Mouse (Mus musculus): ENCODE data around the gene Dppa1. TPM values are rescaled to one million over a fixed set of nuclear protein-coding genes. Genes with fewer than 3 reads are reported as not detected.

The Dppa1 gene
- polyA plus RNA-seq (2012; fragmentation: generic; extraction: Trizol): not detected

GRCm38 (mm10) chr11:46629211-46629795, at the start of gene Dppa1:
Gene Dppa1 (minus strand): TSS chr11:46629261.
- TF ChIP-seq CEBPB (IDR thresholded peaks at IDR 0.05; ENCODE audit: insufficient read depth, poor library complexity, severe bottlenecking) (no peak), SRF (IDR thresholded peaks at IDR 0.05; ENCODE audit: control insufficient read depth, insufficient read length, low read depth) (no peak), TCF3 (IDR thresholded peaks at IDR 0.05; ENCODE audit: insufficient read length, low read depth) (no peak), E2F4 (IDR thresholded peaks at IDR 0.05; ENCODE audit: insufficient read depth) (no peak), USF1 (IDR thresholded peaks at IDR 0.05; ENCODE audit: low read depth) (no peak), MAX (IDR thresholded peaks at IDR 0.05; ENCODE audit: low read depth) (no peak), TCF12 (IDR thresholded peaks at IDR 0.05; ENCODE audit: insufficient read depth, poor library complexity, severe bottlenecking) (no peak), MYOD1 (IDR thresholded peaks at IDR 0.05; ENCODE audit: control insufficient read depth in 1 of 3, insufficient read length in 2 of 3, low read depth in 2 of 3) (no peak), POLR2A (IDR thresholded peaks at IDR 0.05; ENCODE audit: insufficient read length, low read depth) (no peak), MYOG (IDR thresholded peaks at IDR 0.05; ENCODE audit: control insufficient read depth in 1 of 3, insufficient read depth in 1 of 3, insufficient read length in 2 of 3, low read depth in 2 of 3) (no peak), POLR2AphosphoS2 (IDR thresholded peaks at IDR 0.05; ENCODE audit: insufficient read length, low read depth) (no peak), REST (IDR thresholded peaks at IDR 0.05; ENCODE audit: insufficient read depth, insufficient read length) (no peak)
- no peak within 1 kb of the TSS for H3K4me2 ChIP-seq (ENCODE audit: low read depth)
- H3ac ChIP-seq (ENCODE audit: control insufficient read depth, insufficient read length): no peak within 1 kb of the TSS
- no peaks in the 10 kb centered on the region for H3K36me3 ChIP-seq (ENCODE audit: control insufficient read depth, insufficient read depth)
- H3K27me3 ChIP-seq (ENCODE audit: control insufficient read depth, insufficient read depth, insufficient read length): no peaks in the 10 kb centered on the region
- H3K4me3 ChIP-seq: no peak within 1 kb of the TSS
- no peaks in the 10 kb centered on the region for H3K79me2 ChIP-seq (ENCODE audit: control insufficient read depth, insufficient read depth)

DNA sequence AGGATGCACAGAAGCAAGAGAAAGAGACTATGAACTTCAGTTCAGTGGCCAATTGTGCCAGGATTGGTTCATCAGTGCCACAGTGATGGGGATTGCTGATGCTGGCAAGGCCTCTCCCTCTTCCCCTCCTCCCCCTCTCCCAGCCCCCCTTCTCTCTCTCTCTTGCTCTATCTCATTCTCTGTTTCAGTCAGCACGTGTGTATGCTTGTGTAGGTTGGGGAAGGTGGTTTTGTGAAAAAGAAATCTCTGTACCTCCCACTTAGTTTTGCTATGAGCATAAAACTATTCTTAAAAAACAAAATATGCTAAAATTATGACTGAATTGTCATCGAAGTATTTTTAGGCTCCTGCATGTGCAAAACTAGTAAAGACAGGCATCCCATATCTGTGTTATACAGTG, 38.9 kb upstream of the Dppa1 start:
- Histone ChIP-seq H3K36me3 (ENCODE audit: control insufficient read depth, insufficient read depth) (no peaks in the 10 kb centered on the region), H3K4me3 (no peak overlapping the region), H3K27me3 (ENCODE audit: control insufficient read depth, insufficient read depth, insufficient read length) (no peaks in the 10 kb centered on the region), H3ac (ENCODE audit: control insufficient read depth, insufficient read length) (no peak overlapping the region), H3K79me2 (ENCODE audit: control insufficient read depth, insufficient read depth) (no peaks in the 10 kb centered on the region), H3K4me2 (ENCODE audit: low read depth) (no peak overlapping the region)
- TF ChIP-seq USF1 (IDR thresholded peaks at IDR 0.05; ENCODE audit: low read depth): no peak
- TF ChIP-seq MYOD1 (IDR thresholded peaks at IDR 0.05; ENCODE audit: control insufficient read depth in 1 of 3, insufficient read length in 2 of 3, low read depth in 2 of 3): no peak
- TF ChIP-seq TCF12 (IDR thresholded peaks at IDR 0.05; ENCODE audit: insufficient read depth, poor library complexity, severe bottlenecking): no peak
- no peak for TF ChIP-seq REST (IDR thresholded peaks at IDR 0.05; ENCODE audit: insufficient read depth, insufficient read length)

- Histone ChIP-seq H3K27me3 (ENCODE audit: control insufficient read depth, insufficient read depth, insufficient read length) (no peaks in the 10 kb centered on the region), H3K4me2 (ENCODE audit: low read depth) (no peak overlapping the region), H3K79me2 (ENCODE audit: control insufficient read depth, insufficient read depth) (no peaks in the 10 kb centered on the region), H3K36me3 (ENCODE audit: control insufficient read depth, insufficient read depth) (no peaks in the 10 kb centered on the region), H3ac (ENCODE audit: control insufficient read depth, insufficient read length) (no peak overlapping the region), H3K4me3 (no peak overlapping the region)
- no peak for TF ChIP-seq TCF3 (IDR thresholded peaks at IDR 0.05; ENCODE audit: insufficient read length, low read depth)
Measured at GRCm38 (mm10) chr11:46667105-46667504, 38.0 kb upstream of the Dppa1 start.

DNA sequence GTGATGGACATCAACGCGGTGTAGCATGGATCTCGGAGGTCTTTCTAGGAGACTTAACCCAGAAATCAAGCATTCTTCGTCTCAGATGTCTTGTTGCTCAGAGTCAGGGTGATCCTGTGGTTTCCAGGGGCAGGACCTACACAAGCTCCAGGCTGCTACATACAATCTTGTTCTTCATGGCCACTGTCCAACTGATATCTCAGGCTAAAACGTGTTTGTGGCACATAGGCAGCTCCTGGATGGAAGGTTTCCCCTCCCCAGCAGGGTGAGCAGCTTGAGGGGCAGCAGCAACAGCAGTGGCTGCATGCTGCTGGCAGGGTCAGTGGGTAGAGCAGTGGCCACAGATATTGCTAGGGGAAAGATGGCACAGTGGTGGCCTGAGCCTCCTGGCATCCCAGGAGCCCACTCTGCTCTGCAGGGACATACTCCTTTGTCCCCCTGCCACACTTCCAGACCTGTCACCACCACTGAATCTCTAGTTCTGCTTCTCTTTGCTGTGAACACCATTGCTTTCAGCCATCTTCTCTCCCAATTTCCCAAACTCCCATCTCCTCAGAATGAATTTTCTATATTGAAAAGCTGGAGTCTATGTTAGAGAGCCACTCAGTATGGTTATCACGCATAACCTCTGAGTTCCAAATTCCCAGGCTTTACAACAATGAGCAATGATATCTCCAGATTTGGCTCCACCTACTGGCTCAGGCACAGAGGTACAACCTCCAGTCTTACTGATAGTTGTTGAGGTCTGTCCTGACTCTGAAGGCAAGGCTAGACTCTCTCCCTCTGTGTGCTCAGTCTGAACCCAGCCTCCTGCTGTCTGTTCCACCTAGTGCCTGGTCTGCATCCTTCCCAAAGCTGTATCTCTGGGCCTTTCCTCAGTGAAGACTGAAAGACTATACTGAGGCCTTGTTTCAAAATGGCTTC, 36.8 kb upstream of the Dppa1 start:
- H3K79me2 ChIP-seq (ENCODE audit: control insufficient read depth, insufficient read depth): no peaks in the 10 kb centered on the region
- no peak overlapping the region for H3ac ChIP-seq (ENCODE audit: control insufficient read depth, insufficient read length)
- H3K27me3 ChIP-seq (ENCODE audit: control insufficient read depth, insufficient read depth, insufficient read length): no peaks in the 10 kb centered on the region
- no peaks in the 10 kb centered on the region for H3K36me3 ChIP-seq (ENCODE audit: control insufficient read depth, insufficient read depth)
- no peak overlapping the region for H3K4me3 ChIP-seq
- H3K4me2 ChIP-seq (ENCODE audit: low read depth): no peak overlapping the region
- TF ChIP-seq TCF12 (IDR thresholded peaks at IDR 0.05; ENCODE audit: insufficient read depth, poor library complexity, severe bottlenecking) (no peak), POLR2AphosphoS2 (IDR thresholded peaks at IDR 0.05; ENCODE audit: insufficient read length, low read depth) (no peak), TCF3 (IDR thresholded peaks at IDR 0.05; ENCODE audit: insufficient read length, low read depth) (no peak), SRF (IDR thresholded peaks at IDR 0.05; ENCODE audit: control insufficient read depth, insufficient read length, low read depth) (no peak), CEBPB (IDR thresholded peaks at IDR 0.05; ENCODE audit: insufficient read depth, poor library complexity, severe bottlenecking) (no peak), USF1 (IDR thresholded peaks at IDR 0.05; ENCODE audit: low read depth) (no peak), MYOD1 (IDR thresholded peaks at IDR 0.05; ENCODE audit: control insufficient read depth in 1 of 3, insufficient read length in 2 of 3, low read depth in 2 of 3) (no peak), MAX (IDR thresholded peaks at IDR 0.05; ENCODE audit: low read depth) (no peak), MYOG (IDR thresholded peaks at IDR 0.05; ENCODE audit: control insufficient read depth in 1 of 3, insufficient read depth in 1 of 3, insufficient read length in 2 of 3, low read depth in 2 of 3) (no peak), REST (IDR thresholded peaks at IDR 0.05; ENCODE audit: insufficient read depth, insufficient read length) (no peak), POLR2A (IDR thresholded peaks at IDR 0.05; ENCODE audit: insufficient read length, low read depth) (no peak), E2F4 (IDR thresholded peaks at IDR 0.05; ENCODE audit: insufficient read depth) (no peak)

GRCm38 (mm10) chr11:46663215-46663614, 34.2 kb upstream of the Dppa1 start:
- Histone ChIP-seq H3K4me3 (no peak overlapping the region), H3K36me3 (ENCODE audit: control insufficient read depth, insufficient read depth) (no peaks in the 10 kb centered on the region), H3K27me3 (ENCODE audit: control insufficient read depth, insufficient read depth, insufficient read length) (no peaks in the 10 kb centered on the region), H3K79me2 (ENCODE audit: control insufficient read depth, insufficient read depth) (no peaks in the 10 kb centered on the region), H3ac (ENCODE audit: control insufficient read depth, insufficient read length) (no peak overlapping the region), H3K4me2 (ENCODE audit: low read depth) (no peak overlapping the region)
- TF ChIP-seq MYOG (IDR thresholded peaks at IDR 0.05; ENCODE audit: control insufficient read depth in 1 of 3, insufficient read depth in 1 of 3, insufficient read length in 2 of 3, low read depth in 2 of 3) (no peak), MAX (IDR thresholded peaks at IDR 0.05; ENCODE audit: low read depth) (no peak), POLR2A (IDR thresholded peaks at IDR 0.05; ENCODE audit: insufficient read length, low read depth) (no peak), TCF12 (IDR thresholded peaks at IDR 0.05; ENCODE audit: insufficient read depth, poor library complexity, severe bottlenecking) (no peak), SRF (IDR thresholded peaks at IDR 0.05; ENCODE audit: control insufficient read depth, insufficient read length, low read depth) (no peak), REST (IDR thresholded peaks at IDR 0.05; ENCODE audit: insufficient read depth, insufficient read length) (no peak), TCF3 (IDR thresholded peaks at IDR 0.05; ENCODE audit: insufficient read length, low read depth) (no peak), E2F4 (IDR thresholded peaks at IDR 0.05; ENCODE audit: insufficient read depth) (no peak), CEBPB (IDR thresholded peaks at IDR 0.05; ENCODE audit: insufficient read depth, poor library complexity, severe bottlenecking) (no peak), USF1 (IDR thresholded peaks at IDR 0.05; ENCODE audit: low read depth) (no peak), POLR2AphosphoS2 (IDR thresholded peaks at IDR 0.05; ENCODE audit: insufficient read length, low read depth) (no peak), MYOD1 (IDR thresholded peaks at IDR 0.05; ENCODE audit: control insufficient read depth in 1 of 3, insufficient read length in 2 of 3, low read depth in 2 of 3) (no peak)

Data from myocyte (in vitro differentiated cells).